Mouse (Mus musculus) left cerebral cortex, adult 18-20 months (tissue): ENCODE results near the gene Mrgprb3. TPM values are rescaled to one million over a fixed set of nuclear protein-coding genes. Genes with fewer than 3 reads are reported as not detected.

Source experiments
- DNase-seq, 2 experiments: peaks; one replicate each; pipeline ENCODE4 v3.0.0; 2021 to 2022; ENCODE audit warnings: low spot score in 2 of 2, mixed read lengths in 1 of 2
- long read RNA-seq, 2 experiments: library from polyadenylated mRNA; stranded (forward); transcript quantifications; one replicate each; pipeline ENCODE4 v2.0.0; 2021
- total RNA-seq, 2 experiments: library from RNA; stranded (reverse); gene quantifications; 2 replicates each; pipeline ENCODE4 v1.2.3; 2021

Mrgprb3 gene
- not detected for total RNA-seq
- long read RNA-seq, experiment 1: 0 reads
- long read RNA-seq, experiment 2: 0 reads

DNA sequence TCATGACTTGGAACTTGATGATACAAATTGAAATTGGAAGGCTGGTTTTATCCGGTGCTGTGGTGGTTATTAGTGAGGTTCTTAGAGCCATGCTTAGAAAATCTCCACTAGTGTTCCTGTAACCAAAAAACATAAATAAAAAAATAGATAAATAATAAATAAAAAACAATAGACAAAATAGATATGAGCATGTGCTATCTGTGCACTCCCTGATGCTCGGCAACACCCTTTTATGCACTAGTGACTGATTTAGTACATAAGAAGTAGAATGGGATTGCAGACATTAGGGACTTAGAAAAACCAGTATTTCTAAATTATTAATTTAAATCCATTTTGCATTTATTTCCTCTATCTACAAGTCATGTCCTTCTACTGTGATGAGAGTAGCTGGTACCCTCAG lies at the start of gene Mrgprb3:
TSS of gene Mrgprb3 (minus strand) at position 101 of the 400 bp plus-strand sequence.
- DNase-seq: no peak

Other genes starting within 250 kb of the Mrgprb3 start
- not detected for gene Mrgprb1, start 187.5 kb downstream of the Mrgprb3 start, total RNA-seq
- not detected for gene Mrgprx2, start 144.5 kb downstream of the Mrgprb3 start, total RNA-seq
- gene Mrgprb2, start 85.7 kb downstream of the Mrgprb3 start, total RNA-seq: not detected
- 10 to 100 TPM; 22.1 TPM for gene Zdhhc13, start 145.2 kb upstream of the Mrgprb3 start, total RNA-seq
- not detected for gene Csrp3, start 204.2 kb upstream of the Mrgprb3 start, total RNA-seq
- under 1 TPM; 0.28 TPM for gene E2f8, start 237.8 kb upstream of the Mrgprb3 start, total RNA-seq